Mouse (Mus musculus): ENCODE data around the gene Lrrtm4.

DNA sequence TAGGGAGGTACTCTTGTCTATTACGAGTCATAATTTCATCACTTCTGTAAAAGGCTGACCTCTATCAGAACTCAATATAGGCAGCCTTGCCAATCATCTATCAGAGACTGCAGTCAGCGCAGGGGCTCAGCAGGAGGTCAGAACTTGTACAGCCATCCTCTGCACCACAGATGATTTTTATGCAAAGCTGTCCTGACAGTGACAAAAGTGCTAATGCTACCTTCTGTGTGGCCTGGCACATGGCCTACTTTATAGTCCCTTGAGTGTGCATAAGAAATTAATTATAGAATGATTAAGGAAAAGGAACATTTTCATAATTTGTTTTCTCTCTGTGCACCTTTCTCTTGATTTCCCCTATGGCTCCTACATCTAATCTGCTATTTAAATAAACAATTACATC is 86.7 kb downstream of the Lrrtm4 start:
- no peak for TF ChIP-seq CTCF (IDR thresholded peaks at IDR 0.05; ENCODE audit: low read depth, low read length)
- TF ChIP-seq POLR2A (IDR thresholded peaks at IDR 0.05; ENCODE audit: borderline replicate concordance, low read depth, low read length): no peak

Measured in bone marrow macrophage, adult 2 months (primary cell).